8 mouse cellular contexts compared by ENCODE assay signal in the genomic region with DNA sequence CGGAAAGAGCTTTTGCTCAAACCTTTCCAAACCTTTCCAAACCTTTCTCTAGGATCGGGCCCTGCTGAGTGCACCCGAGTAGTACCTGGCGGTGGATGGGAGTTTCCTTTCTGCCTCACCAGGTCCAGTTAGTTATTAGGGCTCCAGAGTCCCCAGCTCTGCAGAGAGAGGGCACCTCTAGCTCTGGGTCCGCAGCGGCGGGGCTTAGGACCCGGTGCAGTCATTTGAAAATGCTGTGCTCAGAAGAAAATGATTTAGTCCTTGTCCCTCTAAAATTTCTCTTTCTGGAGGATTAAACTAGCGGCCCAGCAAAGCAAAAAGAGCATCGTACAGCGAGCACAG. TPM values are rescaled to one million over a fixed set of nuclear protein-coding genes. Genes with fewer than 3 reads are reported as not detected.
DNase-seq lines count a peak whose midpoint lies in the region; ATAC-seq and TF ChIP-seq lines count a peak whose summit lies in the region.

No protein-coding gene starts in this region.

- peak; percentile 64 for ATAC-seq in kidney, postnatal 0 days (replicated peaks; ENCODE audit: low FRiP score, low read depth)
- peak; percentile 52 for ATAC-seq in forebrain, postnatal 0 days
- ATAC-seq in liver, embryonic 13.5 days (ENCODE audit: low read depth) = no peak
- no peak for ATAC-seq in stomach, embryonic 16.5 days (ENCODE audit: insufficient read depth, low FRiP score)
- ATAC-seq in inflammation-experienced regulatory T-cells, adult 6 months = no peak

- H3K9ac ChIP-seq in kidney, postnatal 0 days (ENCODE audit: low read depth, low read length) = no peak overlapping the region
- H3K9ac ChIP-seq in forebrain, postnatal 0 days = peak overlapping the region; percentile 72
- no peak overlapping the region for H3K9ac ChIP-seq in liver, embryonic 13.5 days
- peak overlapping the region; percentile 74 for H3K9ac ChIP-seq in stomach, embryonic 16.5 days (ENCODE audit: low read length)

- WGBS in kidney, postnatal 0 days = 4% methylated on average over 11 of the region's 11 CpGs
- WGBS in forebrain, postnatal 0 days = 4% methylated on average over 11 of the region's 11 CpGs
- WGBS in liver, embryonic 13.5 days (ENCODE audit: insufficient replicate concordance) = 7% methylated on average over 11 of the region's 11 CpGs
- WGBS in stomach, embryonic 16.5 days = 9% methylated on average over 11 of the region's 11 CpGs

- no peak for TF ChIP-seq POLR2A in cortical plate, adult 2 months (IDR thresholded peaks at IDR 0.05; ENCODE audit: extremely low read depth, insufficient read depth, low read length)

- no peaks in the 10 kb centered on the region; the same call in 1 of the 2 replicates for H3K4me1 ChIP-seq in kidney, postnatal 0 days (replicated peaks; ENCODE audit: insufficient read depth, low read length)
- H3K4me1 ChIP-seq in cortical plate, adult 2 months (ENCODE audit: control insufficient read depth, insufficient read depth, low read length) = peaks cover 1% of the 10 kb centered on the region; the same call in 1 of the 2 replicates
- H3K4me1 ChIP-seq in forebrain, postnatal 0 days (ENCODE audit: insufficient read depth) = no peaks in the 10 kb centered on the region
- no peaks in the 10 kb centered on the region for H3K4me1 ChIP-seq in liver, embryonic 13.5 days (replicated peaks)
- no peaks in the 10 kb centered on the region for H3K4me1 ChIP-seq in stomach, embryonic 16.5 days (ENCODE audit: control insufficient read depth, insufficient read depth, low read length)

- no peak for DNase-seq in kidney, postnatal 0 days (ENCODE audit: low spot score)
- no peak for DNase-seq in kidney, postnatal 14 days
- peak; percentile 47 for DNase-seq in forebrain, postnatal 0 days
- no peak for DNase-seq in liver, embryonic 13.5 days
- DNase-seq in thymus, postnatal 0 days (ENCODE audit: low spot score) = no peak

- H3K4me2 ChIP-seq in kidney, postnatal 0 days (ENCODE audit: low read length) = peak overlapping the region; percentile 97
- peak overlapping the region; percentile 87 for H3K4me2 ChIP-seq in forebrain, postnatal 0 days (ENCODE audit: low read depth)
- H3K4me2 ChIP-seq in liver, embryonic 13.5 days = peak overlapping the region; percentile 57
- peak overlapping the region; percentile 96 for H3K4me2 ChIP-seq in stomach, embryonic 16.5 days (ENCODE audit: low read depth, low read length)

- H3K9me3 ChIP-seq in kidney, postnatal 0 days (replicated peaks; ENCODE audit: low read length) = no peaks in the 10 kb centered on the region
- H3K9me3 ChIP-seq in forebrain, postnatal 0 days (ENCODE audit: low read length) = no peaks in the 10 kb centered on the region
- no peaks in the 10 kb centered on the region for H3K9me3 ChIP-seq in liver, embryonic 13.5 days (replicated peaks)
- no peaks in the 10 kb centered on the region for H3K9me3 ChIP-seq in stomach, embryonic 16.5 days (replicated peaks; ENCODE audit: control insufficient read depth, low read length)

- peak overlapping the region; percentile 61 for H3K4me3 ChIP-seq in kidney, postnatal 0 days (replicated peaks; ENCODE audit: low read depth, low read length)
- H3K4me3 ChIP-seq in cortical plate, adult 2 months (ENCODE audit: insufficient read depth, low read length) = peak overlapping the region; percentile 77
- H3K4me3 ChIP-seq in forebrain, postnatal 0 days (ENCODE audit: low read depth, low read length) = peak overlapping the region; percentile 86
- peak overlapping the region; percentile 53 for H3K4me3 ChIP-seq in liver, embryonic 13.5 days (replicated peaks)
- H3K4me3 ChIP-seq in stomach, embryonic 16.5 days (replicated peaks; ENCODE audit: low read length) = peak overlapping the region; percentile 57

- TF ChIP-seq CTCF in kidney, postnatal 0 days (IDR thresholded peaks at IDR 0.05; ENCODE audit: low read depth) = peak; percentile 5; the same call in 1 of the 2 replicates
- no peak for TF ChIP-seq CTCF in cortical plate, adult 2 months (IDR thresholded peaks at IDR 0.05; ENCODE audit: extremely low read depth, insufficient read depth, low read length)
- no peak for TF ChIP-seq CTCF in forebrain, postnatal 0 days (IDR thresholded peaks at IDR 0.05; ENCODE audit: low read depth)

- no peaks in the 10 kb centered on the region for H3K36me3 ChIP-seq in kidney, postnatal 0 days (ENCODE audit: insufficient read depth, low read length)
- no peaks in the 10 kb centered on the region for H3K36me3 ChIP-seq in forebrain, postnatal 0 days (ENCODE audit: insufficient read depth)
- H3K36me3 ChIP-seq in liver, embryonic 13.5 days = no peaks in the 10 kb centered on the region
- H3K36me3 ChIP-seq in stomach, embryonic 16.5 days (ENCODE audit: control insufficient read depth, insufficient read depth, low read length) = no peaks in the 10 kb centered on the region

- 0 out of 2 replicates have a peak, but pooled peaks cover 4% of the 10 kb centered on the region for H3K27me3 ChIP-seq in kidney, postnatal 0 days (ENCODE audit: insufficient read depth, low read length)
- no peaks in the 10 kb centered on the region for H3K27me3 ChIP-seq in forebrain, postnatal 0 days (ENCODE audit: insufficient read depth, low read length)
- peaks cover 28% of the 10 kb centered on the region for H3K27me3 ChIP-seq in liver, embryonic 13.5 days
- peaks cover 2% of the 10 kb centered on the region; the same call in 1 of the 2 replicates for H3K27me3 ChIP-seq in stomach, embryonic 16.5 days (ENCODE audit: control insufficient read depth, insufficient read depth, low read length)

- H3K27ac ChIP-seq in kidney, postnatal 0 days = no peak overlapping the region
- peak overlapping the region; percentile 97; the same call in 1 of the 2 replicates for H3K27ac ChIP-seq in cortical plate, adult 2 months (ENCODE audit: insufficient read depth, low read length)
- H3K27ac ChIP-seq in forebrain, postnatal 0 days (ENCODE audit: low read depth, low read length) = no peak overlapping the region
- H3K27ac ChIP-seq in liver, embryonic 13.5 days = peak overlapping the region; percentile 32; the same call in 1 of the 2 replicates
- no peak overlapping the region for H3K27ac ChIP-seq in stomach, embryonic 16.5 days (ENCODE audit: low read length)

RNA-seq across cellular contexts. Expression of a gene that starts 1.3 kb away (rescaled TPM):
- polyA plus RNA-seq in kidney, postnatal 0 days (2015; fragmentation: Nextera tagmentation; extraction: Ambion mirVana) = 0.54 and 1.3 TPM in 2 replicates
- polyA plus RNA-seq in cortical plate, adult 2 months (2012; rRNA removed) = 20.0 and 21.3 TPM in 2 replicates
- 23.6 and 26.3 TPM in 2 replicates for total RNA-seq in forebrain, postnatal 0 days (2014; rRNA removed)
- polyA plus RNA-seq in forebrain, postnatal 0 days (2015; fragmentation: Nextera tagmentation; extraction: Ambion mirVana) = 7.6 and 16.0 TPM in 2 replicates
- polyA plus RNA-seq in liver, embryonic 13.5 days (2015; fragmentation: Nextera tagmentation; extraction: Ambion mirVana) = 1.0 and 1.3 TPM in 2 replicates
- 3.4 TPM in 2 replicates for polyA plus RNA-seq in stomach, embryonic 16.5 days (2015; fragmentation: Nextera tagmentation; extraction: Ambion mirVana)
- polyA plus RNA-seq in thymus, postnatal 0 days (2015; fragmentation: Nextera tagmentation; extraction: Ambion mirVana) = 0.60 and 1.1 TPM in 2 replicates
- polyA plus RNA-seq in inflammation-experienced regulatory T-cells, adult 6 months (2017; shearing (Covaris generic)) = under 1 TPM in 1 of 3 experiments, not detected in 2; 0.13 TPM

Comparison
In these comparisons a context has a peak if more than half of its experiments do, and no peak if none do; other contexts are left out.
1. ATAC-seq: peak in kidney, postnatal 0 days (single experiment) and forebrain, postnatal 0 days (single experiment); none in liver, embryonic 13.5 days (single experiment), stomach, embryonic 16.5 days (single experiment) and inflammation-experienced regulatory T-cells, adult 6 months (single experiment).
2. H3K27ac ChIP-seq: peak in cortical plate, adult 2 months (single experiment) and liver, embryonic 13.5 days (single experiment); none in kidney, postnatal 0 days (single experiment), forebrain, postnatal 0 days (single experiment) and stomach, embryonic 16.5 days (single experiment).
3. H3K9ac ChIP-seq: peak in forebrain, postnatal 0 days (single experiment) and stomach, embryonic 16.5 days (single experiment); none in kidney, postnatal 0 days (single experiment) and liver, embryonic 13.5 days (single experiment).
4. Peak in every context shown above with its lines, with median percentiles within 50 percentile points of each other: H3K4me2 ChIP-seq and H3K4me3 ChIP-seq.